Mouse (Mus musculus) kidney, embryonic 15.5 days (tissue): ENCODE measurements around the gene Afap1l2. TPM values are rescaled to one million over a fixed set of nuclear protein-coding genes. Genes with fewer than 3 reads are reported as not detected.
A peak's percentile ranks its signal among the peaks of the same experiment; 100 is the strongest.

Source experiments
- ATAC-seq: fragments of 200-750 bp; cut with Nextera tagmentation; replicated peaks from 2 replicates; pipeline ENCODE4 v1.8.0; 2017; ENCODE audit warnings: moderate TSS enrichment; ENCODE audit not compliant: low FRiP score
- H3K27ac ChIP-seq: fragments of 300-500 bp; sonication (generic); 2 replicates; pipeline ENCODE4 v1.5.1; 2015; ENCODE audit warnings: mild to moderate bottlenecking, inconsistent platforms
- H3K27me3 ChIP-seq: fragments of 300-500 bp; sonication (generic); 2 replicates; pipeline ENCODE4 v1.6.1; 2015; ENCODE audit warnings: inconsistent platforms
- H3K36me3 ChIP-seq: fragments of 300-500 bp; sonication (generic); 2 replicates; pipeline ENCODE4 v1.6.1; 2015; ENCODE audit warnings: inconsistent platforms
- H3K4me1 ChIP-seq: fragments of 300-500 bp; sonication (generic); 2 replicates; pipeline ENCODE4 v1.6.1; 2015; ENCODE audit warnings: inconsistent platforms
- H3K4me2 ChIP-seq: fragments of 300-500 bp; sonication (generic); 2 replicates; pipeline ENCODE4 v1.6.1; 2015; ENCODE audit warnings: moderate library complexity, mild to moderate bottlenecking, inconsistent platforms
- H3K4me3 ChIP-seq: fragments of 300-500 bp; sonication (generic); replicated peaks from 2 replicates; pipeline ENCODE4 v1.5.1; 2015; ENCODE audit warnings: mild to moderate bottlenecking, inconsistent platforms
- H3K9ac ChIP-seq: fragments of 300-500 bp; sonication (generic); 2 replicates; pipeline ENCODE4 v1.6.1; 2015; ENCODE audit warnings: mild to moderate bottlenecking, inconsistent platforms
- H3K9me3 ChIP-seq: fragments of 300-500 bp; sonication (generic); replicated peaks from 2 replicates; pipeline ENCODE4 v1.6.1; 2016; ENCODE audit warnings: inconsistent platforms
- WGBS: fragments of 180-500 bp; shearing (Covaris S2); methylation state at CpG from one replicate; pipeline ENCODE4 v1.1.7; 2015; ENCODE audit warnings: mixed read lengths; 5-methylcytosine and 5-hydroxymethylcytosine counted together
- polyA plus RNA-seq: library from polyadenylated mRNA; unstranded; fragments of >200 nt; fragmentation: Nextera tagmentation; extraction: Ambion mirVana; gene quantifications from 2 replicates; pipeline ENCODE4 v1.2.1, GENCODE M21; 2015

The Afap1l2 gene
- polyA plus RNA-seq, 1 experiment from 2014 or later = 18.3 TPM

GRCm38 (mm10) chr19:57003460-57003810, 4.6 kb downstream of the Afap1l2 start:
- Histone ChIP-seq H3K9me3 (no peaks in the 10 kb centered on the region), H3K4me2 (peak overlapping the region; percentile 42), H3K9ac (no peak overlapping the region), H3K4me1 (peaks cover 58% of the 10 kb centered on the region), H3K36me3 (no peaks in the 10 kb centered on the region), H3K27me3 (peaks cover 10% of the 10 kb centered on the region), H3K27ac (peak overlapping the region; percentile 78), H3K4me3 (no peak overlapping the region)
- no peak for ATAC-seq
- WGBS = 15% methylated on average over 7 of the region's 7 CpGs

GRCm38 (mm10) chr19:57002741-57003459, 5.1 kb downstream of the Afap1l2 start:
- Histone ChIP-seq H3K4me2 (peak overlapping the region; percentile 42), H3K36me3 (no peaks in the 10 kb centered on the region), H3K9me3 (no peaks in the 10 kb centered on the region), H3K27ac (peak overlapping the region; percentile 78), H3K4me1 (peaks cover 57% of the 10 kb centered on the region), H3K9ac (no peak overlapping the region), H3K4me3 (no peak overlapping the region), H3K27me3 (peaks cover 10% of the 10 kb centered on the region)
- no peak for ATAC-seq
- WGBS = 52% methylated on average over 12 of the region's 12 CpGs

GRCm38 (mm10) chr19:57001926-57002325, 6.1 kb downstream of the Afap1l2 start:
- no peak for ATAC-seq
- Histone ChIP-seq H3K4me2 (no peak overlapping the region), H3K9me3 (no peaks in the 10 kb centered on the region), H3K36me3 (no peaks in the 10 kb centered on the region), H3K27me3 (peaks cover 4% of the 10 kb centered on the region; the same call in 1 of the 2 replicates), H3K4me3 (no peak overlapping the region), H3K9ac (no peak overlapping the region), H3K27ac (peak overlapping the region; percentile 78; the same call in 1 of the 2 replicates), H3K4me1 (peaks cover 57% of the 10 kb centered on the region)
- WGBS = 86% methylated on average over 4 of the region's 4 CpGs

- Histone ChIP-seq H3K9ac (no peak overlapping the region), H3K4me3 (no peak overlapping the region), H3K27me3 (no peaks in the 10 kb centered on the region), H3K36me3 (no peaks in the 10 kb centered on the region), H3K27ac (no peak overlapping the region), H3K4me1 (peaks cover 63% of the 10 kb centered on the region), H3K9me3 (no peaks in the 10 kb centered on the region), H3K4me2 (no peak overlapping the region)
- no peak for ATAC-seq
- WGBS = 88% methylated on average over 5 of the region's 5 CpGs
Observed at GRCm38 (mm10) chr19:57000592-57000991, 7.4 kb downstream of the Afap1l2 start.

- Histone ChIP-seq H3K4me1 (peaks cover 67% of the 10 kb centered on the region), H3K27ac (no peak overlapping the region), H3K4me3 (no peak overlapping the region), H3K27me3 (no peaks in the 10 kb centered on the region), H3K9me3 (no peaks in the 10 kb centered on the region), H3K36me3 (no peaks in the 10 kb centered on the region), H3K9ac (no peak overlapping the region), H3K4me2 (no peak overlapping the region)
- WGBS = 76% methylated on average over 2 of the region's 2 CpGs
- no peak for ATAC-seq
Observed at GRCm38 (mm10) chr19:56999781-57000180, 8.2 kb downstream of the Afap1l2 start.

GRCm38 (mm10) chr19:56998910-56999309, 9.1 kb downstream of the Afap1l2 start:
- H3K4me2 ChIP-seq = no peak overlapping the region
- H3K9ac ChIP-seq = no peak overlapping the region
- H3K4me3 ChIP-seq = no peak overlapping the region
- H3K9me3 ChIP-seq = no peaks in the 10 kb centered on the region
- no peaks in the 10 kb centered on the region for H3K27me3 ChIP-seq
- peak overlapping the region; percentile 85; the same call in 1 of the 2 replicates for H3K27ac ChIP-seq
- H3K4me1 ChIP-seq = peaks cover 71% of the 10 kb centered on the region
- ATAC-seq = no peak
- no peaks in the 10 kb centered on the region for H3K36me3 ChIP-seq
- WGBS = 76% methylated on average over 2 of the region's 2 CpGs

GRCm38 (mm10) chr19:56998331-56998730, 9.7 kb downstream of the Afap1l2 start:
- Histone ChIP-seq H3K9ac (no peak overlapping the region), H3K27ac (peak overlapping the region; percentile 85), H3K36me3 (no peaks in the 10 kb centered on the region), H3K4me2 (no peak overlapping the region), H3K9me3 (no peaks in the 10 kb centered on the region), H3K27me3 (no peaks in the 10 kb centered on the region), H3K4me1 (peaks cover 68% of the 10 kb centered on the region), H3K4me3 (no peak overlapping the region)
- 74% methylated on average over 4 of the region's 4 CpGs for WGBS
- ATAC-seq = no peak

- Histone ChIP-seq H3K27ac (peak overlapping the region; percentile 85), H3K36me3 (no peaks in the 10 kb centered on the region), H3K4me2 (peak overlapping the region; percentile 51), H3K4me3 (peak overlapping the region; percentile 14; the same call in 1 of the 2 replicates), H3K27me3 (no peaks in the 10 kb centered on the region), H3K9me3 (no peaks in the 10 kb centered on the region), H3K9ac (no peak overlapping the region), H3K4me1 (peaks cover 57% of the 10 kb centered on the region)
- 1% methylated on average over 10 of the region's 10 CpGs for WGBS
- ATAC-seq = peak; percentile 91
Observed at GRCm38 (mm10) chr19:56997164-56997599, 10.8 kb downstream of the Afap1l2 start.

GRCm38 (mm10) chr19:56995441-56995840, 12.6 kb downstream of the Afap1l2 start:
- Histone ChIP-seq H3K9me3 (no peaks in the 10 kb centered on the region), H3K9ac (no peak overlapping the region), H3K4me2 (no peak overlapping the region), H3K27ac (no peak overlapping the region), H3K36me3 (no peaks in the 10 kb centered on the region), H3K27me3 (no peaks in the 10 kb centered on the region), H3K4me1 (peaks cover 64% of the 10 kb centered on the region), H3K4me3 (no peak overlapping the region)
- 80% methylated on average over 4 of the region's 4 CpGs for WGBS
- no peak for ATAC-seq

- Histone ChIP-seq H3K9me3 (no peaks in the 10 kb centered on the region), H3K36me3 (no peaks in the 10 kb centered on the region), H3K4me2 (no peak overlapping the region), H3K27ac (peak overlapping the region; percentile 67; the same call in 1 of the 2 replicates), H3K9ac (no peak overlapping the region), H3K4me1 (peaks cover 72% of the 10 kb centered on the region), H3K4me3 (no peak overlapping the region), H3K27me3 (no peaks in the 10 kb centered on the region)
- no peak for ATAC-seq
- 54% methylated on average over 4 of the region's 4 CpGs for WGBS
Observed at GRCm38 (mm10) chr19:56994653-56995052, 13.4 kb downstream of the Afap1l2 start.

GRCm38 (mm10) chr19:56993763-56994162, 14.3 kb downstream of the Afap1l2 start:
- Histone ChIP-seq H3K27ac (0 out of 2 replicates have a peak overlapping the region, but pooled peaks have one; percentile 67), H3K4me3 (no peak overlapping the region), H3K4me1 (peaks cover 74% of the 10 kb centered on the region), H3K4me2 (no peak overlapping the region), H3K9ac (no peak overlapping the region), H3K9me3 (no peaks in the 10 kb centered on the region), H3K36me3 (no peaks in the 10 kb centered on the region), H3K27me3 (no peaks in the 10 kb centered on the region)
- WGBS = 64% methylated on average over 4 of the region's 4 CpGs
- ATAC-seq = no peak

- WGBS = 63% methylated on average over 8 of the region's 8 CpGs
- Histone ChIP-seq H3K36me3 (no peaks in the 10 kb centered on the region), H3K4me2 (no peak overlapping the region), H3K4me1 (peaks cover 74% of the 10 kb centered on the region), H3K9ac (no peak overlapping the region), H3K27me3 (no peaks in the 10 kb centered on the region), H3K4me3 (no peak overlapping the region), H3K27ac (no peak overlapping the region), H3K9me3 (no peaks in the 10 kb centered on the region)
- no peak for ATAC-seq
Observed at GRCm38 (mm10) chr19:56992978-56993545, 15.0 kb downstream of the Afap1l2 start.
